Mouse (Mus musculus) MEL (cell line): ENCODE data around the gene Phf21b. TPM values are rescaled to one million over a fixed set of nuclear protein-coding genes. Genes with fewer than 3 reads are reported as not detected.

Source experiments
- DNase-seq: peaks from one replicate; pipeline ENCODE4 v3.0.0; 2011; ENCODE audit warnings: low read depth, low spot score
- H3K27ac ChIP-seq: 2 replicates; pipeline ENCODE4 v1.5.1; 2012; ENCODE audit warnings: low read depth, mild to moderate bottlenecking, control low read depth, low read length, moderate library complexity; ENCODE audit not compliant: control insufficient read depth
- H3K27me3 ChIP-seq, 2 experiments: fragments of 150-350 bp in 1 of 2; sonication (generic) in 1 of 2; 2 replicates each; pipeline ENCODE4 v1.6.1; 2012; ENCODE audit warnings: low read length in 2 of 2, mild to moderate bottlenecking in 2 of 2, improper control_type of control experiment in 1 of 2, moderate library complexity in 1 of 2; ENCODE audit not compliant: insufficient read depth in 2 of 2, control insufficient read depth in 1 of 2
- H3K36me3 ChIP-seq, 2 experiments: 2 replicates each; pipeline ENCODE4 v1.6.1; 2012 to 2014; ENCODE audit warnings: low read length in 2 of 2, improper control_type of control experiment in 1 of 2, inconsistent platforms in 1 of 2, mild to moderate bottlenecking in 1 of 2; ENCODE audit not compliant: insufficient read depth in 2 of 2, control insufficient read depth in 1 of 2
- H3K4me1 ChIP-seq, 2 experiments: fragments of 150-350 bp in 1 of 2; sonication (generic) in 1 of 2; 2 replicates each; pipeline ENCODE4 v1.6.1; 2012; ENCODE audit warnings: low read length in 2 of 2, improper control_type of control experiment in 1 of 2, mild to moderate bottlenecking in 1 of 2; ENCODE audit not compliant: insufficient read depth in 2 of 2, control insufficient read depth in 1 of 2
- H3K4me3 ChIP-seq, 2 experiments: fragments of 150-350 bp in 1 of 2; sonication (generic) in 1 of 2; 2 replicates each; pipeline ENCODE4 v1.5.1; 2012; ENCODE audit warnings: low read depth in 2 of 2, low read length in 2 of 2, mild to moderate bottlenecking in 2 of 2, moderate library complexity in 2 of 2, control low read depth in 1 of 2, improper control_type of control experiment in 1 of 2; ENCODE audit not compliant: control insufficient read depth in 1 of 2, insufficient read depth in 1 of 2
- H3K79me2 ChIP-seq: 2 replicates; pipeline ENCODE4 v1.6.1; 2012; ENCODE audit warnings: mild to moderate bottlenecking, low read length, moderate library complexity; ENCODE audit not compliant: control insufficient read depth, poor library complexity, insufficient read depth
- H3K9ac ChIP-seq: 2 replicates; pipeline ENCODE4 v1.6.1; 2012; ENCODE audit warnings: low read depth, mild to moderate bottlenecking, control low read depth, low read length, moderate library complexity; ENCODE audit not compliant: control insufficient read depth, poor library complexity, severe bottlenecking
- H3K9me3 ChIP-seq: fragments of 150-350 bp; sonication (generic); replicated peaks from 2 replicates; pipeline ENCODE4 v1.6.1; 2012; ENCODE audit warnings: mild to moderate bottlenecking, low read length, improper control_type of control experiment, moderate library complexity; ENCODE audit not compliant: insufficient read depth
- CHD1 ChIP-seq: IDR thresholded peaks from 2 replicates; pipeline ENCODE4 v1.6.1; 2012; ENCODE audit warnings: low read depth, mild to moderate bottlenecking, inconsistent platforms, low read length, improper control_type of control experiment
- CTCF ChIP-seq, 3 experiments: IDR thresholded peaks in 2 of 3; conservative IDR thresholded peaks in 1 of 3; 2 replicates each; pipeline ENCODE4 v1.5.1; 2011 to 2012; ENCODE audit warnings: low read length in 3 of 3, low read depth in 2 of 3, mild to moderate bottlenecking in 2 of 3, improper control_type of control experiment in 1 of 3, inconsistent platforms in 1 of 3, mixed read lengths in 1 of 3, moderate library complexity in 1 of 3; ENCODE audit not compliant: control insufficient read depth in 1 of 3, insufficient read depth in 1 of 3, poor library complexity in 1 of 3, severe bottlenecking in 1 of 3
- ELF1 ChIP-seq: IDR thresholded peaks from 2 replicates; pipeline ENCODE4 v1.6.1; 2014; ENCODE audit warnings: low read depth, mild to moderate bottlenecking, inconsistent platforms, low read length, improper control_type of control experiment, moderate library complexity
- HCFC1 ChIP-seq: IDR thresholded peaks from 2 replicates; pipeline ENCODE4 v1.6.1; 2012; ENCODE audit warnings: low read depth, mild to moderate bottlenecking, inconsistent platforms, low read length, improper control_type of control experiment, moderate library complexity
- JUND ChIP-seq: IDR thresholded peaks from 2 replicates; pipeline ENCODE4 v1.6.1; 2011; ENCODE audit warnings: low read depth, mild to moderate bottlenecking, improper control_type of control experiment, low read length
- MAX ChIP-seq: IDR thresholded peaks from 2 replicates; pipeline ENCODE4 v1.6.1; 2011; ENCODE audit warnings: low read length, improper control_type of control experiment
- MAZ ChIP-seq: IDR thresholded peaks from 2 replicates; pipeline ENCODE4 v1.6.1; 2012; ENCODE audit warnings: low read depth, mild to moderate bottlenecking, inconsistent platforms, low read length, improper control_type of control experiment
- MXI1 ChIP-seq: IDR thresholded peaks from 2 replicates; pipeline ENCODE4 v1.6.1; 2011; ENCODE audit warnings: mild to moderate bottlenecking, low read depth, low read length, improper control_type of control experiment
- MYB ChIP-seq: IDR thresholded peaks from 2 replicates; pipeline ENCODE4 v1.6.1; 2011; ENCODE audit warnings: mild to moderate bottlenecking, low read depth, low read length, improper control_type of control experiment
- POLR2AphosphoS5 ChIP-seq: IDR thresholded peaks from 2 replicates; pipeline ENCODE4 v1.6.1; 2012; ENCODE audit warnings: low read depth, borderline replicate concordance, mild to moderate bottlenecking, inconsistent platforms, low read length, moderate library complexity, mixed read lengths
- SIN3A ChIP-seq: IDR thresholded peaks from 2 replicates; pipeline ENCODE4 v1.6.1; 2012; ENCODE audit warnings: low read length, improper control_type of control experiment, inconsistent platforms
- TCF12 ChIP-seq: IDR thresholded peaks from 2 replicates; pipeline ENCODE4 v1.6.1; 2014; ENCODE audit warnings: low read depth, mild to moderate bottlenecking, inconsistent platforms, low read length, improper control_type of control experiment, moderate library complexity
- USF1 ChIP-seq: IDR thresholded peaks from 2 replicates; pipeline ENCODE4 v1.6.1; 2014; ENCODE audit warnings: low read depth, mild to moderate bottlenecking, inconsistent platforms, low read length, improper control_type of control experiment, moderate library complexity
- USF2 ChIP-seq, 2 experiments: IDR thresholded peaks; 2 replicates each; pipeline ENCODE4 v1.6.1; 2011 to 2012; ENCODE audit warnings: improper control_type of control experiment in 2 of 2, low read length in 2 of 2, borderline replicate concordance in 1 of 2, inconsistent platforms in 1 of 2, low read depth in 1 of 2, mild to moderate bottlenecking in 1 of 2; ENCODE audit not compliant: insufficient read depth in 1 of 2
- ZC3H11A ChIP-seq: IDR thresholded peaks from 2 replicates; pipeline ENCODE4 v1.6.1; 2012; ENCODE audit warnings: low read depth, mild to moderate bottlenecking, inconsistent platforms, low read length, improper control_type of control experiment
- ZKSCAN1 ChIP-seq: IDR thresholded peaks from 2 replicates; pipeline ENCODE4 v1.6.1; 2012; ENCODE audit warnings: low read depth, mild to moderate bottlenecking, inconsistent platforms, low read length, improper control_type of control experiment, moderate library complexity
- ZNF384 ChIP-seq: IDR thresholded peaks from 2 replicates; pipeline ENCODE4 v1.6.1; 2012; ENCODE audit warnings: low read depth, mild to moderate bottlenecking, inconsistent platforms, low read length, improper control_type of control experiment
- polyA plus RNA-seq, 2 experiments: library from polyadenylated mRNA; stranded (reverse) in 1 of 2; unstranded in 1 of 2; fragments of >175 nt in 1 of 2; fragments of >200 nt in 1 of 2; gene quantifications; 2 replicates each; pipeline versions ENCODE4 v1.2.1 to v1.2.4; 2012; ENCODE audit warnings: low replicate concordance in 2 of 2, low read depth in 1 of 2; ENCODE audit not compliant: insufficient read length in 2 of 2, insufficient read depth in 1 of 2, missing spikeins in 1 of 2
- total RNA-seq: library from RNA; depleted of rRNA; stranded (reverse); fragments of 300-350 nt; gene quantifications from 2 replicates; pipeline ENCODE4 v1.2.3, GENCODE M21; 2012; rRNA removed

The Phf21b gene
- total and polyA plus RNA-seq, 3 experiments, result 4.7 to 14.7 TPM; not detected in 1

DNA sequence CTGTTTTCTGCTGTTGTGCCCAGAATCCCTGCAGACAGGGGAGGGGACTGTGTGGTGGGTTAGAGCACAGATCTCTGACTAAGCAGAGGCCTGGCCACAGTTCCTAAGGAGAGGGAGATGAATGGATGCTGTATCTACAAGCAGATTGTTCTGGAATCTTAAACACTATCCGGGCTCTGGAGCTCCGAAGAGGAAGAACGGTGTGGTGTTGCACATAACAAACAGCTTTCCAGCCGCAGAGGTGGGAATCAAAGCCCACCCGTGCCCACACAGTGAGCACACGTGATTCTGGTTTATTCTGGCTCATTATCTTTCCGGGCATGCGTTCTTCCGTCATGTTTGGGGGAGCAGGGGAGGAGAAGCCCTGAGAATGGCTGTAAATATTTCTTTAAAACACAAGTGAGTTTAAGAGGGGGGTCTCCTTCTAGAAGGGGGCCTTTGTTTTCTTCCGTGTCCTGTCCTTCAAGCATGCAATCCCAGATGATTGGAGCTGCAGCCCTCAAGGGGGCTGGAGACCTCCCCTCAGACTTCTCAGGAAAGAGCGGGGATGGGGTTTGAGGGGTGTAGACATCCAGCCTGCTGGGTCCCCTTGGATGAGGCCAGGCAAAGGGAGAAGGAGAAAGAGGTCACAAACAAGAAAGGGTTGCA lies 119.4 kb downstream of the Phf21b start:
- H3K9me3 ChIP-seq, result no peaks in the 10 kb centered on the region
- TF ChIP-seq MYB (no peak), USF1 (no peak), TCF12 (no peak), POLR2AphosphoS5 (no peak), SIN3A (no peak), ELF1 (no peak), JUND (no peak), HCFC1 (no peak), CHD1 (no peak), ZKSCAN1 (no peak), MAX (no peak), ZC3H11A (no peak), CTCF (IDR thresholded peaks at IDR 0.05 in 2 of 3, conservative IDR thresholded peaks at IDR 0.05 in 1 of 3; ENCODE audit: control insufficient read depth in 1 of 3, insufficient read depth in 1 of 3, low read depth in 2 of 3, low read length in 3 of 3, poor library complexity in 1 of 3, severe bottlenecking in 1 of 3) (no peak), USF2 (IDR thresholded peaks at IDR 0.05; ENCODE audit: borderline replicate concordance in 1 of 2, insufficient read depth in 1 of 2, low read depth in 1 of 2, low read length in 2 of 2) (no peak), MAZ (no peak), MXI1 (no peak), ZNF384 (no peak)
- H3K4me1 ChIP-seq, result no peaks in the 10 kb centered on the region
- H3K27me3 ChIP-seq, result no peaks in the 10 kb centered on the region
- H3K9ac ChIP-seq, result no peak overlapping the region
- no peak overlapping the region for H3K27ac ChIP-seq
- DNase-seq, result no peak
- H3K4me3 ChIP-seq, result no peak overlapping the region
- H3K36me3 ChIP-seq, result no peaks in the 10 kb centered on the region
- H3K79me2 ChIP-seq, result no peaks in the 10 kb centered on the region

Other genes starting within 250 kb of the Phf21b start
- not detected in 2 replicates for gene Prr5, start 186.4 kb downstream of the Phf21b start, total RNA-seq
- not detected for gene Prr5, start 186.4 kb downstream of the Phf21b start, polyA plus RNA-seq
- not detected in 2 replicates for gene Arhgap8, start 136.0 kb downstream of the Phf21b start, total RNA-seq
- gene Arhgap8, start 136.0 kb downstream of the Phf21b start, polyA plus RNA-seq, result not detected
- 0.42 and 0.49 TPM in 2 replicates for gene Gm29666, start 64.0 kb upstream of the Phf21b start, total RNA-seq
- gene Gm29666, start 64.0 kb upstream of the Phf21b start, polyA plus RNA-seq, result under 1 TPM in 1 of 2 experiments, not detected in 1; 0.36 TPM
- gene Nup50, start 67.4 kb upstream of the Phf21b start, total RNA-seq, result 54.7 and 55.9 TPM in 2 replicates
- 10 to 100 TPM in 1 of 2 experiments, not detected in 1; 98.4 TPM for gene Nup50, start 67.4 kb upstream of the Phf21b start, polyA plus RNA-seq
- gene 5031439G07Rik, start 132.5 kb upstream of the Phf21b start, total RNA-seq, result 16.7 and 19.6 TPM in 2 replicates
- 10 to 100 TPM in 1 of 2 experiments, not detected in 1; 61.0 TPM for gene 5031439G07Rik, start 132.5 kb upstream of the Phf21b start, polyA plus RNA-seq
- not detected in 2 replicates for gene Upk3a, start 161.1 kb upstream of the Phf21b start, total RNA-seq
- not detected for gene Upk3a, start 161.1 kb upstream of the Phf21b start, polyA plus RNA-seq
- 11.7 and 13.3 TPM in 2 replicates for gene Fam118a, start 172.9 kb upstream of the Phf21b start, total RNA-seq
- 10 to 100 TPM in 1 of 2 experiments, not detected in 1; 12.9 TPM for gene Fam118a, start 172.9 kb upstream of the Phf21b start, polyA plus RNA-seq